Mouse (Mus musculus) MN1 (cell line): ENCODE measurements at regions not wholly inside any gene's neighbourhood (a gene's known extent, or its start where the extent isn't known, plus 50 kb on each side); places are given as distances from the start of the nearest gene placed in this dataset.

Experiments used
- DNase-seq: peaks from one replicate; pipeline ENCODE4 v3.0.0-alpha.2; 2016; ENCODE audit warnings: low spot score

DNA sequence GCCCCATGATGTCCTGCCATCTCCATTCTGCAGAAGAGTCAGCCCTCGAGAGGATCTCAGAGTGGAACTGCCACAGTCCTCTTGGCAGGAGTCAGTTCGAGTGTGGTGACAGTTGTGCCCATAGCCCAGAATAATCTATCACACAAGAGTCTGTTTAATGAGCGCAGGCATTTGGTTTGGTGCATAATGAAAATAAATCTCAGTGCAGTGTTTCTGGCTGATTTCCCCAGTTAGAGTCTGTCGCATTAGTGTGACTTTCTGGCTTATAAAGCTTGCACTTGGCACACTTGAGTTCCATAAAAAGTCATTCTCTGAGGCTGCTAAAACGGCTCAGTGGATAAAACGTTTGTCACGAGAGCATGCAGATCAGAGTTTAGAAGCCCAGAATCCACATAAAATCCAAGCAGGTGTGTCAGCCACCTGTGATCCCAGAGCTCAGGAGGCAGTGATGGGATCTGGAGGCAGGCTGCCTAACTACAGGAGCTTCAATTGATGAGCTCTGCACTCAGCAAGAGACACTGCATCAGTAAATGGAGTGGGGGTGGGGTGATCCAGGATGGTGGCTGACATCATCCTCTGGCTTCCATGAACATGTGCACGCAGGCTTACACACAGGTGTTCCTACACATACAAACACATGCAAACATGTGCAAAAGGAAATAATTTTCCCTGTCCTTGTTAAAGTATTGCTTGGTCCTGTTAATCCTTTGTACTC is 578.5 kb downstream of the Plekhb2 start:
- DNase-seq, result no peak

- no peak for DNase-seq
These were observed 579.7 kb downstream of the Plekhb2 start for GRCm38 (mm10) chr1:35429471-35429870.

DNA sequence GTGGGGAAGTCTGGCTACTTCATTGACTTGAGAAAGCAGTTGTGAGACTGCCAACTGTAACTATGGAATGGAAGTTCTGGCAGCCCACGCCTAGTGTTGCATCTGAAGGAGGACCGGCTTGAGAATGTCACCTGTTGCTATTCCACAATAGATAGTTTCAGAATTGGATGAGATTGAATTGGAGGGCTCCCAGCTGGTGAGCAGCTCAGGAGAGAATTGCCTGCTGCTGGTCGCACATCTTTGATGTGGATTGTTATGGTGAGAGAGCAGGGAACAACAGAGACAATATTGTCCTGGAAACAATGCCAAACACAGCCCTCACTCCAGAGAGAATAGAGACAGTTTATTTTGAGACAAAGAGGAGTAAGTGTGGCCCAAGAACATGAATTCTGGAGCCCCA is 585.9 kb downstream of the Plekhb2 start:
- no peak for DNase-seq

DNA sequence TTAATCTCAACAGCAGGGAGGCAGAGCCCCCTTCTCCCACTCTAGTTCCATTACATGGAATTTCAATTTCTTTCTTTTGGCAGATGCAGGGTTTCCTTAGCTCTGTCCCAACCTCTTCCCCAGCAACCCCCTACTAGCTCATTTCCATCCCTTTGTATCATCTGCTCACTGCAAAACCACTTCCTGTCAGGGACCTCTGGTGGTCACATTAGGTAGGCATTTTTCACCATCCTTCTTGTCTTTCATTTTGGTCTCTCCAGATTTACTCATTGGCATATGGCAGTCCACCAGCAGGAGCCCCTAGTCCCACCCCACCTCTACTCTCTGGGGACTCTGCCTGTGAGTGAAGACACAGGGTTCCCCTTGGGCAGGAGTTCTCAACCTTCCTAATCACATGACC is 597.6 kb downstream of the Plekhb2 start:
- DNase-seq, result no peak

DNA sequence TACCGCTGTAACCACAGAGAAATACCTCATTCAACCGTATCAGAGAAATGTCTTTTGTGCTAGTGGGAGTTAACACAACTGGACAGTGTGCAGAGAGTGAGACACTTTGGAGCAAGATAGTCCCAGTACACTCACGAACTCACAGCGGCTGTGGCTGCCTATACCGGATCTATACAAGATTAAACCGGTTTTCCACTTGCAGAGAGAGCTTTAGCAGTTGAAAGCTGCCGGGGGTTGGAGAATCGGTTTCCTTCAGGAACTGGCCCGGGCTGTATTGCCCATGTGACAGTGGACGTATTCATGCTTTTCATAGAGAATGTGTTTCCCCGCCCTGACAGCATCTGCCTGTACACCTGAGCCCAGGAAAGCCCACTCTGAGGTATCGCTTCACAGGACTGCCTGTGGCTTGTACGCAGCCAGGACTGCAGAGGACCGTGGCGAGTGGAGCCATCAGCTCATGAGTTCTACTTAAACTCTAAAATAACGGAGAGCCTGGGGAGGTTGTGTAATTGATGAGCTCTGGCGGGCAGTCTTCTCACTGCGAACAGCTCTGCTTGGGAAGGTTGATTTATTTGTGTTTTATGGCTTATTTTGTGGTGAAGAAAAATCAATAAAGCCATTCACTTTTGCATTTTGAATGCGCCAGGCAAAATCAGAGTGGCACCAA is 602.8 kb downstream of the Plekhb2 start:
- no peak for DNase-seq

GRCm38 (mm10) chr1:35457591-35457990 is 607.8 kb downstream of the Plekhb2 start:
- no peak for DNase-seq

- no peak for DNase-seq
These were observed 603.1 kb upstream of the Hs6st1 start for GRCm38 (mm10) chr1:35465081-35465480.

DNA sequence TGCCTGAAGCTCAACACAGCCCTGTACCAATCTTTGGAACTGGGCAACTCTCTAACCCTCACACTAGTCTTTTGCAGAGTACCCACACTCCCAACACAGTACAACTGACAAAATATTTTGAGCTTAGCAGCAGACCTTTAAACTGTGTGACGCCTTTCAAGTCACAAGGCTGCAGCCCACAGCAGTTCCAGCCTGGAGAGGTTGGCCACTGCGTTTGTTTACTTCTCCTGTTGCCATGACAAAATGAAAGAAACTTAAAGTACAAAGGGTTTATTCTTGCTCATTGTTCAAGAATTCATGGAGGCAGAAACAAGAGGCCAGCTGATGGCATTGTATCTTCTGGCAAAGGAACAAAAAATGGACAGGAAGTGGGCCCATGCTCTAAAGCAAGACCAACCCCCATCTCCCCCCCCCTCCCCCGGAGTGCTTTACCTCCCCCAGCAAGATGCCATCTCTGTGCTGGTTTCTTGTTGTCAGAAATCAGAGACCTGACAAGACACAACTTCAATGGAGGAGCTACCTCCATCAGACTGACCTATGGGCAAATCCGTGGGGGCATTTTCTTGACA is 598.9 kb upstream of the Hs6st1 start:
- DNase-seq, result no peak

- no peak for DNase-seq
These were observed 589.9 kb upstream of the Hs6st1 start for GRCm38 (mm10) chr1:35478262-35478661.

- no peak for DNase-seq
These were observed 572.2 kb upstream of the Hs6st1 start for GRCm38 (mm10) chr1:35495963-35496362.

GRCm38 (mm10) chr1:35522951-35523350 is 545.2 kb upstream of the Hs6st1 start:
- no peak for DNase-seq

DNA sequence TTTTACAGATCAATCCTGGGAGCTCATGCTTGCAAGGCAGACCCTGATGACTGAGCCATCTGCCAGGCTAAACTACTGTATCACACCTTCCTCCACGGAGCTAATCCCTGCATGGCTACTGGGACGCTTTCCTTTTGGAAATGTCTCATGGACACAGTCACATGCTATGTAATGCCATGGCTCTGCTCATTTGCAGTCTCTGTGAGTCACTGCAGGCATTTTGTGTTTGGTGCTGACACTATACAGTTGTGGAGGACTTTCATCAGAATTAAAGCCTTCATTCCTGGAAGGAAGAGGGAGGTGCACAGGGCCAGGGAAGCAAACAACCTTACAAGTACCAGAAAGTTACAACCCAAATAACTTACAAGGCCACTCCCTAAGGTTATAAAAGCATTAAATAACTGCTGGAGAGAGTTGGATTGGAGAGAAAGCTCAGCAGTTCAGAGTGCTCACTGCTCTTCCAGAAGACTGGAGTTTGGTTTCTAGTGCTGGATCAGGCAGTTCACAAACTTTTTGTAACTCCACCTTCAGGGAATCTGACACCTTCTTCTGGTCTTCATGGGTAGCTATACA is 544.3 kb upstream of the Hs6st1 start:
- no peak for DNase-seq

GRCm38 (mm10) chr1:35524788-35525187 is 543.4 kb upstream of the Hs6st1 start:
- DNase-seq, result no peak

- DNase-seq, result no peak
These were observed 540.3 kb upstream of the Hs6st1 start for GRCm38 (mm10) chr1:35527750-35528476.

DNA sequence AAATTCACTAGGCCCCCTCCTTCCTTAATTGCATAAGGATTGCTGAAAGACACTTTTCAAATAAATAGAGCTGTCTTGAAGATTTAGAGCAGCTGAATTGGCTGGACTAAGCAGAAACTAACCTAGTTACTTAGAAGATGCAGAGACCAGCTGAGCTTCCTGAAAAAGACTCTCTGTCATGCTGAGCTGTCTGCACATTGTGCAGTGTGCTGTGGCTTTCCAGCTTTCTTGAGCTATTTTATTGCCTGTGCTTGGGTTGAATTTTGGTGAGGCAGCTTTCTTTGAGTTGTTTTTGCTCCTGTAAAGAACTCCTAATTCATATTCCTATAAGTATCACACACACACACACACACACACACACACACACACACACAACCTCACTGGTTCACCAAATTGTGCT is 532.7 kb upstream of the Hs6st1 start:
- DNase-seq, result no peak

- DNase-seq, result no peak
These were observed 531.9 kb upstream of the Hs6st1 start for GRCm38 (mm10) chr1:35536276-35536675.

GRCm38 (mm10) chr1:35548845-35549244 is 519.4 kb upstream of the Hs6st1 start:
- no peak for DNase-seq

- DNase-seq, result no peak
These were observed 516.7 kb upstream of the Hs6st1 start for GRCm38 (mm10) chr1:35551503-35551902.

- no peak for DNase-seq
These were observed 505.4 kb upstream of the Hs6st1 start for GRCm38 (mm10) chr1:35562786-35563185.

DNA sequence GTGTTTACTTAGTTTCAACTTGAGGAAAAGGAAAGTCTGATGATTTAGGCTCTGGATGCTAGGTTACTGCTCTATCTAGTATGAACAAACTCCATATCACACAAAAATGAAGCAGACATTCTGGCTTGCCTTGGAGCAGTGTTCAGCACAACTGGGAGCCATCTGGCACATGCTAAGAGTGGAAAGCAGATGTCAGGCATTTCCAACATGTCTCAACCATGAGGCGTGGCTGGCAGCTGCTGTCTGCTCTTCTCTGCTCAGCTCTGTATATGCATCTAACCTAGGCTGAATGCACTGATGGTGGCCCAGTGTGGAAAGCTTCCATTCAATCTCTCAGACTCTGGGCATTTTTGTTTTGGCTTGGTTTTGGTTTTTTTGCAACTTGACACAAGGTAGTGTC is 493.0 kb upstream of the Hs6st1 start:
- DNase-seq, result no peak

DNA sequence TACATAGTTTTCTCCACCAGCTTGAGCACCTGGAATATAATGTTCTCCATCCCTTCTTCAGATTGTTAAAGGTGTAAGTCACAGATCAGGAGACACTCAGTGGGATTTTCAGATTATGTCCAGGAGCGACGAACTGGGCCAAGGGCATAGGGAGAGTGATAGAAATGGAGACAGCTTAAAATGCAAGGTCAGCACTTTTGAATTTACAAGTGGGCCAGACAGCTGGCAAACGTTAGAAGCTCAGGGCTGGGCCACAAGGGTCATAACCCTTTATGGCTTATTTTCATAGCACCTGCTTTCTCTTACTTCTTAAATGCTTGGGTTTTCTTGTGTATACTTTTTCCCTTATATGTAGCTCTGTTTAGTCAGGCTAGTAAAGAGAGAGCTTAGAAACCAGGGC is 488.8 kb upstream of the Hs6st1 start:
- no peak for DNase-seq

DNA sequence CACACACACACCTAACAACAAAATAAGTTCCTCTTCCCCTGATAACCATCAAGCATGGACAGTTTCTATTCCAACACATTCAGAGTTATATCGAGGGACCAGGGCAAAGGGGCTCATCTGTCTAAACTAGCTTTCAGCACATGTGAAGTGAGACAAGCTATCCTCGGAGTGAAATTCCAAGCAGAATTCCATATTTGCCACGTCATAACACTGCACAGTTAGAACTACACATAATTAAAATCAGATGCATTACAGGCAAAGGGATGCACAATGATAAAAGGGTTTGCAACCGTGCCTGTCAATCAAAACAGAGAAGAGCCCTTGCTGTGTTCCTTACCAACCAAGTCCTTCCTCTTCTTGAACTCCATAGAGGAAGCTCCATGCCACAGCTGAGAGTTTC is 488.2 kb upstream of the Hs6st1 start:
- no peak for DNase-seq

GRCm38 (mm10) chr1:35580474-35580873 is 487.7 kb upstream of the Hs6st1 start:
- no peak for DNase-seq
